Mouse (Mus musculus) embryonic fibroblast, embryonic 13.5 days (primary cell): ENCODE measurements at regions not wholly inside any gene's neighbourhood (a gene's known extent, or its start where the extent isn't known, plus 50 kb on each side); places are given as distances from the start of the nearest gene placed in this dataset.

Experiments used
- CTCF ChIP-seq: IDR thresholded peaks from 2 replicates; pipeline ENCODE4 v1.5.1; 2011; ENCODE audit warnings: mild to moderate bottlenecking, control low read depth, low read length, moderate library complexity, borderline replicate concordance; ENCODE audit not compliant: insufficient read depth
- POLR2A ChIP-seq: IDR thresholded peaks from 2 replicates; pipeline ENCODE4 v1.6.1; 2011; ENCODE audit warnings: low read depth, mild to moderate bottlenecking, control low read depth, low read length, moderate library complexity

- TF ChIP-seq POLR2A (no peak), CTCF (no peak)
These were observed 162.1 kb downstream of the Cyp26b1 start for GRCm38 (mm10) chr6:84431622-84431955.
